Mouse (Mus musculus) CH12.LX (cell line): ENCODE results near the gene Sipa1l3. TPM values are rescaled to one million over a fixed set of nuclear protein-coding genes. Genes with fewer than 3 reads are reported as not detected.

ENCODE experiments used
- DNase-seq: peaks from one replicate; pipeline ENCODE4 v3.0.0-alpha.2; 2013; ENCODE audit errors: extremely low read depth
- H3K27ac ChIP-seq: 2 replicates; pipeline ENCODE4 v1.5.1; 2012; ENCODE audit warnings: low read depth, mild to moderate bottlenecking, control low read depth, moderate library complexity; ENCODE audit not compliant: insufficient read depth
- H3K27me3 ChIP-seq: replicated peaks from 2 replicates; pipeline ENCODE3; 2012; ENCODE audit warnings: inconsistent platforms
- H3K36me3 ChIP-seq, 2 experiments: replicated peaks in 1 of 2; 2 replicates each; pipeline versions ENCODE3 to v1.6.1; 2012; ENCODE audit warnings: inconsistent platforms in 1 of 2, low read length in 1 of 2, mild to moderate bottlenecking in 1 of 2, mixed read lengths in 1 of 2, moderate library complexity in 1 of 2; ENCODE audit not compliant: control insufficient read depth in 1 of 2, insufficient read depth in 1 of 2
- H3K4me1 ChIP-seq, 2 experiments: 2 replicates each; pipeline ENCODE4 v1.6.1; 2012; ENCODE audit warnings: inconsistent platforms in 1 of 2, moderate library complexity in 1 of 2; ENCODE audit not compliant: insufficient read depth in 2 of 2, control insufficient read depth in 1 of 2
- H3K4me2 ChIP-seq: 2 replicates; pipeline ENCODE4 v1.6.1; 2012; ENCODE audit warnings: low read depth, mild to moderate bottlenecking, control low read depth; ENCODE audit not compliant: poor library complexity, insufficient read depth, severe bottlenecking
- H3K4me3 ChIP-seq, 3 experiments: fragments of 150-350 bp in 1 of 3; sonication (generic) in 1 of 3; replicated peaks in 1 of 3; 2 replicates each; pipeline versions ENCODE3 to v1.5.1; 2011 to 2012; ENCODE audit warnings: low read depth in 2 of 3, low read length in 2 of 3, mild to moderate bottlenecking in 2 of 3, moderate library complexity in 2 of 3, control low read depth in 1 of 3, improper control_type of control experiment in 1 of 3, inconsistent platforms in 1 of 3, mixed read lengths in 1 of 3; ENCODE audit not compliant: poor library complexity in 1 of 3
- H3K79me2 ChIP-seq: replicated peaks from 2 replicates; pipeline ENCODE4 v1.6.1; 2012; ENCODE audit warnings: mild to moderate bottlenecking, moderate library complexity; ENCODE audit not compliant: control insufficient read depth, poor library complexity, insufficient read depth, severe bottlenecking; ENCODE audit errors: extremely low read depth
- H3K9ac ChIP-seq: 2 replicates; pipeline ENCODE4 v1.6.1; 2012; ENCODE audit warnings: low read depth, mild to moderate bottlenecking, control low read depth, moderate library complexity; ENCODE audit not compliant: insufficient read depth
- H3K9me3 ChIP-seq: replicated peaks from 2 replicates; pipeline ENCODE3; 2012; ENCODE audit warnings: low read length, inconsistent platforms, mixed read lengths
- CHD1 ChIP-seq: IDR thresholded peaks from 2 replicates; pipeline ENCODE4 v1.6.1; 2012; ENCODE audit warnings: low read depth, low read length, improper control_type of control experiment, inconsistent platforms
- CHD2 ChIP-seq: IDR thresholded peaks from 2 replicates; pipeline ENCODE4 v1.6.1; 2011; ENCODE audit warnings: low read length, improper control_type of control experiment
- CTCF ChIP-seq, 2 experiments: IDR thresholded peaks in 1 of 2; conservative IDR thresholded peaks in 1 of 2; 2 replicates each; pipeline ENCODE4 v1.5.1; 2011 to 2012; ENCODE audit warnings: low read depth in 2 of 2, low read length in 2 of 2, improper control_type of control experiment in 1 of 2, inconsistent platforms in 1 of 2, mild to moderate bottlenecking in 1 of 2, moderate library complexity in 1 of 2
- E2F4 ChIP-seq: IDR thresholded peaks from 2 replicates; pipeline ENCODE4 v1.6.1; 2011; ENCODE audit warnings: low read depth, low read length, improper control_type of control experiment; ENCODE audit not compliant: insufficient replicate concordance
- JUN ChIP-seq: IDR thresholded peaks from 2 replicates; pipeline ENCODE4 v1.6.1; 2011; ENCODE audit warnings: low read depth, mild to moderate bottlenecking, low read length, improper control_type of control experiment, moderate library complexity; ENCODE audit not compliant: insufficient read depth
- KAT2A ChIP-seq: IDR thresholded peaks from 2 replicates; pipeline ENCODE4 v1.6.1; 2012; ENCODE audit warnings: low read length, improper control_type of control experiment, inconsistent platforms; ENCODE audit not compliant: insufficient replicate concordance
- MAFK ChIP-seq: IDR thresholded peaks from 2 replicates; pipeline ENCODE4 v1.6.1; 2011; ENCODE audit warnings: low read length, improper control_type of control experiment; ENCODE audit not compliant: insufficient replicate concordance
- MAX ChIP-seq: IDR thresholded peaks from 2 replicates; pipeline ENCODE4 v1.6.1; 2011; ENCODE audit warnings: low read length, improper control_type of control experiment
- MAZ ChIP-seq: IDR thresholded peaks from 2 replicates; pipeline ENCODE4 v1.6.1; 2012; ENCODE audit warnings: low read depth, mild to moderate bottlenecking, inconsistent platforms, low read length, improper control_type of control experiment, moderate library complexity
- MXI1 ChIP-seq: IDR thresholded peaks from 2 replicates; pipeline ENCODE4 v1.6.1; 2011; ENCODE audit warnings: mild to moderate bottlenecking, low read depth, low read length, improper control_type of control experiment
- NELFE ChIP-seq: IDR thresholded peaks from 2 replicates; pipeline ENCODE4 v1.6.1; 2011; ENCODE audit warnings: low read depth, low read length, improper control_type of control experiment
- NRF1 ChIP-seq: IDR thresholded peaks from 2 replicates; pipeline ENCODE4 v1.6.1; 2014; ENCODE audit warnings: low read depth, mild to moderate bottlenecking, inconsistent platforms, low read length, improper control_type of control experiment, moderate library complexity
- PAX5 ChIP-seq: IDR thresholded peaks from 2 replicates; pipeline ENCODE4 v1.6.1; 2012; ENCODE audit warnings: low read length, inconsistent platforms, mixed read lengths
- SMC3 ChIP-seq: IDR thresholded peaks from 2 replicates; pipeline ENCODE4 v1.6.1; 2011; ENCODE audit warnings: low read depth, low read length, improper control_type of control experiment
- TCF12 ChIP-seq: IDR thresholded peaks from 2 replicates; pipeline ENCODE4 v1.6.1; 2014; ENCODE audit warnings: low read depth, mild to moderate bottlenecking, inconsistent platforms, low read length, improper control_type of control experiment
- UBTF ChIP-seq: IDR thresholded peaks from 2 replicates; pipeline ENCODE4 v1.6.1; 2012; ENCODE audit warnings: low read depth, mild to moderate bottlenecking, inconsistent platforms, low read length, improper control_type of control experiment, moderate library complexity
- USF1 ChIP-seq: IDR thresholded peaks from 2 replicates; pipeline ENCODE4 v1.6.1; 2014; ENCODE audit warnings: low read depth, mild to moderate bottlenecking, inconsistent platforms, low read length, improper control_type of control experiment
- dilution Hi-C: fragments of 300-500 bp; cut with MboI; formaldehyde crosslinking; loops from 2 replicates; pipeline ENCODE4 v1.14.3; 2020; ENCODE audit warnings: low sequenced_read_pairs; ENCODE audit not compliant: extremely low pct_unique_long_range_greater_than_20kb, extremely low pct_ligation_motif_present
- in situ Hi-C: fragments of 300-500 bp; cut with MboI; formaldehyde crosslinking; loops from 3 replicates; pipeline ENCODE4 v1.14.3; 2019; ENCODE audit warnings: low sequenced_read_pairs, low pct_ligation_motif_present, low pct_unique_long_range_greater_than_20kb, mixed read lengths
- polyA plus RNA-seq: library from polyadenylated mRNA; unstranded; fragments of >175 nt; gene quantifications from 2 replicates; pipeline ENCODE4 v1.2.1, GENCODE M21; 2012; ENCODE audit warnings: low read depth; ENCODE audit not compliant: insufficient read length
- total RNA-seq, 2 experiments: library from RNA; depleted of rRNA; stranded (reverse); fragments of 300-350 nt in 1 of 2; fragments of >200 nt in 1 of 2; gene quantifications; 2 replicates each; pipeline ENCODE4 v1.2.3; 2012 to 2014

Gene Sipa1l3
- total and polyA plus RNA-seq, 3 experiments, result 1.6 to 8.8 (median 5.9) TPM

- H3K9me3 ChIP-seq, result no peaks in the 10 kb centered on the region
- in situ Hi-C loops, result no loop called here
- no peak overlapping the region for H3K27ac ChIP-seq
- dilution Hi-C loops, result no loop called here
- no peak for DNase-seq
- TF ChIP-seq USF1, result no peak
- H3K36me3 ChIP-seq, result peaks cover 0 to 2% of the 10 kb centered on the region in 2 experiments
- H3K79me2 ChIP-seq, result no peaks in the 10 kb centered on the region
- no peaks in the 10 kb centered on the region for H3K27me3 ChIP-seq
- no peak overlapping the region for H3K4me2 ChIP-seq
- peaks cover 0 to 3% of the 10 kb centered on the region in 2 experiments; a peak in 2 of 4 replicates for H3K4me1 ChIP-seq
- no peak overlapping the region for H3K9ac ChIP-seq
- no peak overlapping the region for H3K4me3 ChIP-seq
Measured at GRCm38 (mm10) chr7:29446156-29446555, 72.3 kb downstream of the Sipa1l3 start.

- Histone ChIP-seq H3K4me2 (no peak overlapping the region), H3K4me1 (peaks cover 0 to 3% of the 10 kb centered on the region in 2 experiments; a peak in 2 of 4 replicates), H3K9me3 (no peaks in the 10 kb centered on the region), H3K27ac (no peak overlapping the region), H3K9ac (no peak overlapping the region), H3K27me3 (no peaks in the 10 kb centered on the region), H3K36me3 (peaks cover 0 to 2% of the 10 kb centered on the region in 2 experiments), H3K79me2 (no peaks in the 10 kb centered on the region), H3K4me3 (no peak overlapping the region)
- no peak for DNase-seq
- in situ Hi-C loops (no loop called here), dilution Hi-C loops (no loop called here)
- TF ChIP-seq CHD2 (no peak), NELFE (no peak), MXI1 (no peak), MAZ (no peak), E2F4 (no peak), PAX5 (no peak), MAX (no peak), NRF1 (no peak), SMC3 (no peak), UBTF (no peak), JUN (no peak), TCF12 (no peak), MAFK (no peak), KAT2A (no peak), CHD1 (no peak), CTCF (conservative IDR thresholded peaks at IDR 0.05 in 1 of 2, IDR thresholded peaks at IDR 0.05 in 1 of 2; ENCODE audit: low read depth in 2 of 2, low read length in 2 of 2) (no peak)
Measured at GRCm38 (mm10) chr7:29444527-29444926, 73.9 kb downstream of the Sipa1l3 start.
